Mouse (Mus musculus) frontal cortex, postnatal 14 days (tissue): ENCODE measurements around the gene Magix.

Experiments used
- DNase-seq, 2 experiments: peaks; one replicate each; pipeline ENCODE4 v3.0.0; 2022; ENCODE audit warnings: low spot score in 2 of 2

Magix gene

DNA sequence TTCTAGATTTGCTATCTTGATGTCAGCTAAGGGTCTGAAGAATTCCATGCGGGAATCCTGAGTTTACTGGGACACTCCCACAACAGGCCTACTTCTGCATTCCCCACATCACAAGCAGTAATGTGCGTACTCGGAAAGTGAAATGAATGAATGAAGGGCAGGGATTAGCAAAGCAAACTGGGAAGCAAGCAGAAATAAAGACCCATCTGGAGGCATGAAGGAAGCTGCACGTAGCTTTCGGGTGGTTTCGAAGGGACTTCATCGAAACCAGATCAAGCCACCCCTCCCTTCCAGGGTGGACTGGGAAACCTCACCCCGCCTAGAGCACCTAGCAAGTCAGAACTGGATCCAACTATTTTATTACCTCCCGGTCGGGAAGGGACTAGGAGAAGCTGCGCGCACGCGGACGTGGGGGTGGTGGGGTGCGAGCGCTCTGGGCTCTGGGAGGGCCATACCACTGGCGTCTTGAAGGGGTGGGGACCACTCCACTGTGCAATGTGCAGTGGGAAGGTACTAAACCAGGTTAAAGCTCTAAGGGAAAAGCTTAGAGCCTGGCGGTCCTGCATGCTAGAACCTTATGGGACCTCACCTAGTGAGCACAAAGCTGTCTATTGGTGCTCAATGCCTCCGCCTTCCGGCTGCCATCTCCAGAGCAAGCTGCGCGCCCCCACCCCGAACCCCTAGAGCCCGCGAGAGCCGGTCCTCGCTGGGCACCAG, 6.6 kb downstream of the Magix start:
- no peak for DNase-seq

DNA sequence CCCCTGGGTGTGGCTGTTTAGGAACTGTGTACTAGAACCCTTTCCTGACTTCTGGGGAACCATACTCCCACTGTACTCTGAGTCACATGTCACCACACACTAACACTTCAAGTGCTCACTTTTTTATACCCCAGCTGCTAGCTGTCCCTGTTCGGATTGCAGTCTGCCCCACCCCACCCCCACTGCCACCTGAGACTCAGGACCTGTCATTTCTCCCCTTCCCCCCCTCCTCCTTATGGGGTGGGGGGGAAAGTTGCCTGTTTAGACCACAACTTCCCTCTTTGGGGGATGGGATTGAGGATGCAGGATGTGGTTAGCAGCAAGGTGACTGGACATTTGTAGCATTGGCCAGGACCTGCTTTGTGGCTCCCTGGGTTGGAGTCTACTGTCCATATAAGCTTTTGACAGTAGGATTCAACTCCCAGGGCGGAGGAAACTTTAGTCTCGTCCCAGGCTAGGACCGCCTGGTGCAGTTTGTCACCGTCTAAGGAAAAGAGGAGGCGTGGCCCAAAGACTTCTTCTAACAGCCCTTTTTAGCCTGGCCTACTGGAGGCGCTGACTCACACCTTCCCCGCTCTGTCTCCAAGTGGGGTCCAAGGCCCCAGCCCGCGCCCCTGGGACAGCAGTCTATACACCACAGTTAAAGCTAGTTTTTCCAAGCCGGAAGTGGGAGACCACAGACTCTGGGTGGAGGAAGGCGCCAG, 7.3 kb downstream of the Magix start:
- DNase-seq, result no peak

- no peak for DNase-seq
Observed at GRCm38 (mm10) chrX:7672739-7673138, 8.3 kb downstream of the Magix start.

DNA sequence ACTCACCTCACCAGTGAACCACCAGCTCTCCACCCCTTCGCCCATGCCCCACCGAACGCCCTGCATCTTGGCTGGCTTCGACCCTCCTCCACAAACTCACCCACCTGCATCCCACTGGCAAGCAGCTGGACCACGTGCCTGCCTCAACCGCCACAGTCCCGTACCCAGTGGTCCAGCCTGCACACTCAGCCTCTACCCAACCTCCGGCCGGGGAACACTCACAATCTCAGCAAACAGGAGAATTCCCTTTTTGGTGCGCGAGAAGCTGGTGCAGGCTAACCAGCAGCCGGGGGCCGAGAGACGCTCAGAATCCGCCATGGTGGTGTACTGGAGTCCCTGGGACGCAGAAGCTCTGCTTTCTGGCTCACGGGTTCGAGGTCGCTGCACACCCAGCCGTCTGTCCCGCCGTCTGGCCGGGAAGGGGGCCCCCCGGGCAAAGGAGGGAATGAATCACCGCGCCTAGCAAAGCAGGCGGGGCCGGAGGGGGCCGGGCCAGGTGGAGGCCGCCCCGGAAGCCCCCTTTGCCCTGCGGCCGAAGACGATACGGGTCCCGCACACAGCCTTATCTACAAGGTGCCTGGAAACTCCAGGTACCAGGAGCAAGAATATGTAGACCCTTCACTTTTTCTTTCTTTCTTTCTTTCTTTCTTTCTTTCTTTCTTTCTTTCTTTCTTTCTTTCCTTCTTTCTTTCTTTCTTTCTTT, 10.0 kb downstream of the Magix start, which contains the start of gene Plp2:
Gene Plp2, minus strand, starts transcription at position 470 of the 703 bp plus-strand sequence.
- DNase-seq, result no peak

DNA sequence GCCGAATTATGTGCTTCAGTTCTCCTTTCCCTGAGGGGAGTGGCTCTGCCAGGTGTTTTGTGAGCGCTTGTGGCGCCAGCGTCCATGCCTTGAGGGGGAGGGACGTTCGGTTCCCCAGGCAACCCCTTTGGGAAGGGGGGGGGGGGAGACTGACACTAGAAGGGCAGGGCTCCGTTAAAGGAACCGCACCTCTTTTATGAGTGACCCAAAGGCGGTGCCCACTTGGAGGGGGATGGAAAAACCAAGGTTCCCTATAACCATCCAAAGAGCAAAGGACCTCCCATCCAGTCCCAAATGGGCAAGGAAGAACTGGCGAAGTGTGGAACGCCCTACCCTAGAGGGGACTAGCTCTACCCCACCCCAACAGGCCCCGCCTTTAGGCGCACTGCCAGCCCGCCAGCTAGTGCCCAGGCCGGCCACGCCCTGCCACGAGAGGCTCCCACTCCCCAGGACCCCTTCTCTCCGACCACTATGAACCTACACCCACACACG, 10.6 kb downstream of the Magix start:
- DNase-seq, result peak in 1 of 2 experiments; percentile 33

DNA sequence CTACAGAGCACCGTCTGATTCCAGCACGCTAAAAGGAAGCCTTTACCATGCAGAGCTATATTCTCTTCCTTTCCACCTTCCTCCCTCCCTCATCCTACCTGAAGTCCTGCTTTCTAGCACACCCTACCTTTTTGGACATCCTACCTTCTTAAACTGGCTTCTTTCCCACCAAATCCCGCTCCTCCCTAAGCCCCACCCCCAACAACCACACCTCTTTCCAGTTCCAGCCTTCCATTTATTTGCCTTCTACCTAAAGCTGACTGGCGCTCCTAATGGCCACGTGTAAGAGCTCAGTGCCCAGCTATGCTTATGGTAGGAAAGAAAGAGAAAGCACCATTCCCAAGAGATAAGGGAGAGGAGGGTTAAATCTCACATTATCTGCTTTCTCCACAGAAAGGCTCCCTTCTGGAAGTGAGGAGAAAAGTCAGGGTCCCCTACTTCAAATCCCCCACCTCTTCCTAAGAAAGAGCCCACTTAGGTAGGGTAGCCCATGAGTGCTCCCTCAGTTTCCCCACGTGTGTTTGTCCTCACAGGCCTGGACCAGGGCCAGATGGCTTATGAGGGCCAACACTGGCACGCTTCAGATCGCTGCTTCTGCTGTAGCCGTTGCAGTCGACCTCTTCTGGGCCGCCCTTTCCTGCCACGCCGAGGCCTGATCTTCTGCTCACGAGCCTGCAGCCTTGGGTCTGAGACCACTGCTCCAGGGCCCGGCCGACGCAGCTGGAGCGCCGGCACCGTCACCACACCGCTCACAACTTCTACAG, 15.1 kb downstream of the Magix start:
- DNase-seq, result no peak

DNA sequence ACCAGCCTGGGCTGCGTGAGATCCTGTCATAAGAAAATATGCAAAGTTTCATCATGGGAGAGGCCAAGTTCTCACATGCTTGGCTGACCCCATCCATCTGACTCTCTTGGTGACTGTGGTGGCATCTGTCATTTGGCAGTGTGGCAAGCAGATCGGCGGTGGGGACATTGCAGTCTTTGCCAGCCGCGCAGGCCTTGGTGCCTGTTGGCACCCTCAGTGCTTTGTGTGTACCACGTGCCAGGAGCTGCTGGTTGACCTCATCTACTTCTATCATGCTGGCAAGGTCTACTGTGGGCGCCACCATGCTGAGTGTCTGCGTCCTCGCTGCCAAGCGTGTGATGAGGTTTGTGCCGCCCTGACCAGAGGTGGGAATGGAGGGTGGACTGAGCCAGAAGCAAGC, 16.3 kb downstream of the Magix start:
- no peak for DNase-seq

GRCm38 (mm10) chrX:7662936-7663335, 18.1 kb downstream of the Magix start:
- no peak for DNase-seq

GRCm38 (mm10) chrX:7661086-7661485, 20.0 kb downstream of the Magix start:
- DNase-seq, result no peak

GRCm38 (mm10) chrX:7658785-7659589, 22.1 kb downstream of the Magix start:
- DNase-seq, result no peak

DNA sequence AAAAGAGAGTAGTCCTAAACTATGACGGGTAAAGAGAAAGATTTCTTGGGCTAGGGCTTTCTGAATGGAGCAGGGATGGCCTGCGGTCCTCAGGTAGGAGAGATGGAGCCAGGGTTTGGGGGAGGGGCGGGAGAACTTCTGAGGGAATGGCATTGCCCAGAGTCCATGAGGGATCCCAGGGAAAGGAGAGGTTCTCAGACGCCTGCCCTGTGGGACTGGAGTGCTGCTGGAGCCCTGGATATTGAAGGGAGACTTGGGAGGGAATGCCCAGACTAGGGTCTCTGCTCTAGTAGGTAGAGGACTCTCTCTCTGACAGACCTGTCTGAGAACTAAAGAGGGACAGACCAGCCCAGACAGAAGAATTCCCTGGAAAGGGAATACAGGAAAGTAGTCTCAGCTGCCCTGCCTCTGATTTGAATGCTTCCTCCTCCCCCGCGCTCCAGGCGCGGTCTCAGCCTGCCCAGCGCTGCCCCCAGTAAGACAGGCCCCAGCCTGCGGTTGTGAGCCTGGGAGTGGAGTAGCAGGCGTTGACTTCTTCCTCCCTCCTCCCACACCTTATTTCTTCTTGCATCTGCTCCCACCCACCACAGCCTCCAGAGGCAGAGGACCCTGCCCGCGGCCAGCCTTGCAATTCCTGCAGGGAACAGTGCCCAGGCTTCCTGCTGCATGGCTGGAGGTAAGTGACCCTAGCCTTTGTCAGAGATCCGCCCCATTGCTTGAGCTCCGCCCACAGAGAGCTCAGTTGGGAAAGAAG, 22.8 kb downstream of the Magix start:
- DNase-seq, result no peak

DNA sequence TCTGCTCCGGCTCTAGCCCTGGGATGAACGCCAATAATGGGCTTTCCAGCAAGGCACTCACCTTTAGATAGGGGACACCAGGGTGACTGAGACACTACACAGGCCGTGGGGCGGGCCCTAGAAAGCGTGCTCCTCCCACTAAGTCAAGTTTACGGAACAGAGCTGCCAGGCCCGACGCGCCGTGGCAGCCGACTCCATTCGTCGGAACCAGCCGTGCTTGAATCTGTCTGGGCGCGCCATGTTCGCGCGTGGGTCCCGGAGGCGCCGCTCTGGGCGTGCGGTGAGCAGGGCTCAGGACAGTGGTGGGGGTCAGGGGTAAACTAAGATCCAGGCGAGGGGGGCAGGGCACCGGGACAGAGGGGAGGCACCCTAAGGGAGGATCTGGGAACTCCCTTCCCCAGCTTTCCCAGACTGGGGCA, 23.8 kb downstream of the Magix start, which contains the start of gene Prickle3:
Gene Prickle3, plus strand, starts transcription at position 40 of the 419 bp plus-strand sequence.
- no peak for DNase-seq

GRCm38 (mm10) chrX:7648671-7649304, 32.3 kb downstream of the Magix start:
- DNase-seq, result peak; percentile 50 to 74

GRCm38 (mm10) chrX:7645349-7645748, 35.7 kb downstream of the Magix start:
- peak; percentile 57 to 73 for DNase-seq

DNA sequence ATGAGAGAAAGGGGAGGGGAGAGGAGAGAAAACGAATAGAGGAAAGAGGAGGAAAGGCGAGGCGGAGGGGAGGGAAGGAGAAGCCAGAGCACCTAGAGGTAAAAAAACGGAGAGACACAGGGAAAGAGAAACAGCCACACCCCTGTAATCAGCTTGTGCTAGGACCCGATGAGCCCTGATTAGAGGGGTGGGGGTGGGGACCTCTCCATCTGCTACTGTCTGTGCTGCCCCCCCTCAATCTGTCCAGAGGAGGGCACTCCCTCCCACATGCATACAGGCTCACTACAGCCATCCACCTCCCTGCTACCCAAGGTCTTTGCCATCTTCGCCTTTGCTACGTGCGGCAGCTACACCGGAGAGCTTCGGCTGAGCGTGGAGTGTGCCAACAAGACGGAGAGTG, 40.3 kb downstream of the Magix start:
- no peak for DNase-seq

DNA sequence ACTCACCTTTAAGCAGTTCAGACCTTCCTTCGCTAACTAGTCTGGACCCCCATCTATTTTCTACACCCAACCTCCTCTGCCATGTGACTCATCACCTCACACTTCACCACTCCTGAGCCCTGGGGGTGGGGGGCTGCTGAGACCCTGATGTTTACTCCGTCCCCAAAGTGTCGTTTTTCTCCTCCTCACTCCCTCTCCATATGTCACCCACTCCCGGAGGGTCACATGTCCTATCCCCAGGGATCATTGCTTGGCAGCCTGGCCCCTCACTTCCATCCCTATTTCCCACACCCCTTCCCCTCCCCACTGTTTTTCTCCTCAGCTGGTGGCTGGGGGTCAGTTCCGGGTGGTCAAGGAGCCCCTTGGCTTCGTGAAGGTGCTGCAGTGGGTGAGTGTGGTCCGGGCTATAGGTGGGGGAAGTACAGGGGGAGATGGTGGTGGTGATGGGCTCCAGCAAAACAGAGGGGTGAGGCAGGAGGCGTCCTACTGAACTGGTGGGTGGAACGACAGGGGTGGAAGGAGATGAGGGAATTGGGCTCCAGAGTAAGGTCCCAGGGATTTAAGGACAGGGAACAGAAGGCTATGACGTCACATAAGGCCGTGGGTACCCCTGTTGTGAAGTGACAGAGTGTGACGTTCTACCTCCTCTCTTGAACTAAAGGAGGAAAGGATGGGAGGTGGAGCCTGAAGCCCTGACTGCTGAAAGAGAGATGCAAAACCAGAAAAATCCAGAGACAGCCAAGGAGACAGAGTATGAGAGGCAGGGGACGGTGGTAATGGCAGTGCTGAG, 41.3 kb downstream of the Magix start:
- no peak for DNase-seq

DNA sequence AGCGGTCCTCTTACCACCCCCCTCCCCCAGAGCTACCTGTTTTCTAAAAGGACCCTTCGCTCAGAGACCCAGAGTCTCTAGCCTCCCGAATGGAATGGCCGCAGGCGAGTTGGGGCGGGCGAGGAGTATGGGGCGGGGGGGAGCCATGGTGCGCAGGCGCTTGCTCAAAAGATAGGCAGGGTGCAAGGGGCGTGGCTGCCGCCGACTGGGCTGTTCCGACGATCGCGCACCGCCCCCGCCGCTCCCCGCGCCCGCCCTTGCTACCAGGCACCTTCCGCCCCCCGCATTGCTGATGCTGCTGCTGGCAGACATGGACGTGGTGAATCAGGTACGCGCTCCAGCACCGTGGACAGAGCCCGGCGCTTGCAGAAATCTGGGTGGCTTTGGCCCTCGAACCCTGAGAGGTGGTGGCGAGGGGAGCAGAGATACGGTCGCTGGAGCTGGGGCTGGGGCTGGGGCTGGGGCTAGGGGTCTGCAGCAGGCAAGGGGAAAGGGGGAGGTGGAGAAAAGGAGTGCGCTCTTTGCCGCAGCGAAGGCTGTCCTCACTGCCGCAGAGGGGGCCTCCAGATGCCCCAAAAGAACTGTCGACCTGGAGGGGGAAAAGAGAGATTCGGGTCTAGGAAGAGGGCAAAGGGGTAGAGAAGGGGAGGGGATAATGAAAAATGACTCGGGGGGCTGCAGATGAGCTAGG, 42.5 kb downstream of the Magix start, which contains the start of gene Syp:
Gene Syp, plus strand, starts transcription at position 71 of the 691 bp plus-strand sequence.
- peak; percentile 75 for DNase-seq

GRCm38 (mm10) chrX:7635101-7635500, 46.0 kb downstream of the Magix start:
- no peak for DNase-seq
